Mouse (Mus musculus): ENCODE results near the gene Zfp536.

DNA sequence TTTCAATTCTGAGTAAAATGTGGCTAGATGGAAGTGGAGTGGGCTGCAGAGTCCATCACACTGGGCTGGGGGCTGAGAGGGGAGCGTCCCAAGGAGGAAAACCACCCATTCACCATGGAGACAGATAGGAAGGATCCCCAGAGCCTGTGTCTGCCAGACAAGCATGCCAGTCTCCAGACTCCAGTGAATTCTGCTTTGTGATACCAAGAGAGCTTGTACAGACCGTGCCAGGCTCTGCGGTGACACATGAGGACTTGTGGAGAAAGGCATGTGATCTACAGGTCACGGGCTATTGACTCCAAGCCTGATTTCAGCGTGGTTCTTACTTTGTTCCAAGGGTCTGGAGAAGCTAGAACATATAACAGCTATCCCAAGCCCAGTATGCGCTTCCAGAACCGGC, 230.5 kb downstream of the Zfp536 start:
- TF ChIP-seq CTCF (IDR thresholded peaks at IDR 0.05; ENCODE audit: extremely low read depth, insufficient read depth, insufficient read length, insufficient replicate concordance) (no peak), POLR2A (IDR thresholded peaks at IDR 0.05; ENCODE audit: low read depth, low read length) (no peak)
